Mouse (Mus musculus) liver, embryonic 16.5 days (tissue): ENCODE results near the gene Psmc5. TPM values are rescaled to one million over a fixed set of nuclear protein-coding genes. Genes with fewer than 3 reads are reported as not detected.

Experiments
- ATAC-seq: fragments of 200-750 bp; cut with Nextera tagmentation; 2 replicates; pipeline ENCODE4 v1.8.0; 2017; ENCODE audit warnings: low read depth, mild to moderate bottlenecking, moderate number of reproducible peaks, moderate library complexity
- H3K27ac ChIP-seq: fragments of 300-500 bp; sonication (generic); 2 replicates; pipeline ENCODE4 v1.5.1; 2014; ENCODE audit warnings: mild to moderate bottlenecking, low read length
- H3K27me3 ChIP-seq: fragments of 300-500 bp; sonication (generic); 2 replicates; pipeline ENCODE4 v1.6.1; 2014; ENCODE audit warnings: low read depth, low read length, mixed read lengths; ENCODE audit not compliant: control insufficient read depth, insufficient read depth
- H3K36me3 ChIP-seq: fragments of 300-500 bp; sonication (generic); 2 replicates; pipeline ENCODE4 v1.6.1; 2014; ENCODE audit warnings: mild to moderate bottlenecking; ENCODE audit not compliant: control insufficient read depth, insufficient read depth
- H3K4me1 ChIP-seq: fragments of 300-500 bp; sonication (generic); 2 replicates; pipeline ENCODE4 v1.6.1; 2014; ENCODE audit warnings: low read depth, low read length, mixed read lengths; ENCODE audit not compliant: control insufficient read depth
- H3K4me2 ChIP-seq: fragments of 300-500 bp; sonication (generic); 2 replicates; pipeline ENCODE4 v1.6.1; 2014; ENCODE audit warnings: low read depth, low read length, mixed read lengths
- H3K4me3 ChIP-seq: fragments of 300-500 bp; sonication (generic); 2 replicates; pipeline ENCODE4 v1.5.1; 2014; ENCODE audit warnings: low read depth, mild to moderate bottlenecking, low read length
- H3K9ac ChIP-seq: fragments of 300-500 bp; sonication (generic); 2 replicates; pipeline ENCODE4 v1.6.1; 2014; ENCODE audit warnings: low read depth, low read length
- H3K9me3 ChIP-seq: fragments of 300-500 bp; sonication (generic); replicated peaks from 2 replicates; pipeline ENCODE4 v1.6.1; 2016; ENCODE audit warnings: low read length; ENCODE audit not compliant: control insufficient read depth
- WGBS: fragments of 180-500 bp; shearing (Covaris S2); extraction: QIAGEN DNeasy Blood & Tissue Kit; methylation state at CpG from one replicate; pipeline ENCODE4 v1.1.7; 2014; ENCODE audit not compliant: insufficient replicate concordance; 5-methylcytosine and 5-hydroxymethylcytosine counted together
- polyA plus RNA-seq: library from polyadenylated mRNA; unstranded; fragments of >200 nt; fragmentation: Nextera tagmentation; extraction: Ambion mirVana; gene quantifications from 2 replicates; pipeline ENCODE4 v1.2.1, GENCODE M21; 2015

Gene Psmc5
- polyA plus RNA-seq, 1 experiment from 2014 or later, result 113 TPM

GRCm38 (mm10) chr11:106307432-106307831 is 51.5 kb downstream of the Psmc5 start:
- H3K4me3 ChIP-seq, result no peak overlapping the region
- H3K27me3 ChIP-seq, result no peaks in the 10 kb centered on the region
- no peaks in the 10 kb centered on the region for H3K4me1 ChIP-seq
- ATAC-seq, result no peak
- WGBS, result 56% methylated on average over 5 of the region's 5 CpGs
- H3K9ac ChIP-seq, result no peak overlapping the region
- H3K36me3 ChIP-seq, result no peaks in the 10 kb centered on the region
- H3K4me2 ChIP-seq, result no peak overlapping the region
- H3K27ac ChIP-seq, result no peak overlapping the region
- H3K9me3 ChIP-seq, result no peaks in the 10 kb centered on the region

GRCm38 (mm10) chr11:106308162-106308561 is 52.2 kb downstream of the Psmc5 start:
- 60% methylated on average over 11 of the region's 11 CpGs for WGBS

GRCm38 (mm10) chr11:106310123-106310522 is 54.2 kb downstream of the Psmc5 start:
- H3K4me2 ChIP-seq, result no peak overlapping the region
- no peak overlapping the region for H3K9ac ChIP-seq
- H3K27ac ChIP-seq, result no peak overlapping the region
- no peak for ATAC-seq
- no peaks in the 10 kb centered on the region for H3K27me3 ChIP-seq
- no peaks in the 10 kb centered on the region for H3K36me3 ChIP-seq
- H3K4me1 ChIP-seq, result no peaks in the 10 kb centered on the region
- 51% methylated on average over 5 of the region's 5 CpGs for WGBS
- no peak overlapping the region for H3K4me3 ChIP-seq
- H3K9me3 ChIP-seq, result no peaks in the 10 kb centered on the region

More at GRCm38 (mm10) chr11:106308162-106308561, 52.2 kb downstream of the Psmc5 start:
- Histone ChIP-seq H3K4me3 (no peak overlapping the region), H3K27ac (peak overlapping the region; percentile 20; the same call in 1 of the 2 replicates), H3K4me1 (no peaks in the 10 kb centered on the region), H3K4me2 (no peak overlapping the region), H3K36me3 (no peaks in the 10 kb centered on the region), H3K9ac (no peak overlapping the region), H3K27me3 (no peaks in the 10 kb centered on the region), H3K9me3 (no peaks in the 10 kb centered on the region)
- ATAC-seq, result no peak

Other genes with a start within 250 kb of the Psmc5 start
- 0.05 and 0.08 TPM in 2 replicates for gene Kcnh6, start 248.0 kb upstream of the Psmc5 start, polyA plus RNA-seq
- 25.1 and 27.5 TPM in 2 replicates for gene Dcaf7, start 219.3 kb upstream of the Psmc5 start, polyA plus RNA-seq
- 5.6 and 6.4 TPM in 2 replicates for gene Taco1, start 190.1 kb upstream of the Psmc5 start, polyA plus RNA-seq
- 2.4 and 3.6 TPM in 2 replicates for gene Map3k3, start 171.5 kb upstream of the Psmc5 start, polyA plus RNA-seq
- not detected in 2 replicates for gene Gm10840, start 95.3 kb upstream of the Psmc5 start, polyA plus RNA-seq
- gene Limd2, start 95.3 kb upstream of the Psmc5 start, polyA plus RNA-seq, result 76.8 and 79.6 TPM in 2 replicates
- gene Strada, start 54.0 kb upstream of the Psmc5 start, polyA plus RNA-seq, result 7.3 and 7.6 TPM in 2 replicates
- 42.3 and 44.2 TPM in 2 replicates for gene Ccdc47, start 39.8 kb upstream of the Psmc5 start, polyA plus RNA-seq
- gene Ddx42, start 39.2 kb upstream of the Psmc5 start, polyA plus RNA-seq, result 22.7 and 24.7 TPM in 2 replicates
- gene Ftsj3, start 75 bp upstream of the Psmc5 start, polyA plus RNA-seq, result 25.2 and 27.0 TPM in 2 replicates
- gene Smarcd2, start 16.8 kb downstream of the Psmc5 start, polyA plus RNA-seq, result 19.4 and 19.5 TPM in 2 replicates
- gene Tcam1, start 20.5 kb downstream of the Psmc5 start, polyA plus RNA-seq, result 0.13 and 0.16 TPM in 2 replicates
- gene Gh, start 45.7 kb downstream of the Psmc5 start, polyA plus RNA-seq, result not detected in 2 replicates
- 11.3 and 12.3 TPM in 2 replicates for gene Cd79b, start 58.6 kb downstream of the Psmc5 start, polyA plus RNA-seq
- 0.04 and 0.13 TPM in 2 replicates for gene Scn4a, start 97.1 kb downstream of the Psmc5 start, polyA plus RNA-seq
- gene Prr29, start 109.3 kb downstream of the Psmc5 start, polyA plus RNA-seq, result not detected in 2 replicates
- 13.4 and 14.8 TPM in 2 replicates for gene Icam2, start 131.9 kb downstream of the Psmc5 start, polyA plus RNA-seq
- gene Ern1, start 231.7 kb downstream of the Psmc5 start, polyA plus RNA-seq, result 4.7 and 5.2 TPM in 2 replicates